Mouse (Mus musculus): ENCODE results near the gene Mrpl51. TPM values are rescaled to one million over a fixed set of nuclear protein-coding genes. Genes with fewer than 3 reads are reported as not detected.

The Mrpl51 gene
- total and polyA plus RNA-seq, 3 experiments, result 166 to 343 (median 303) TPM

DNA sequence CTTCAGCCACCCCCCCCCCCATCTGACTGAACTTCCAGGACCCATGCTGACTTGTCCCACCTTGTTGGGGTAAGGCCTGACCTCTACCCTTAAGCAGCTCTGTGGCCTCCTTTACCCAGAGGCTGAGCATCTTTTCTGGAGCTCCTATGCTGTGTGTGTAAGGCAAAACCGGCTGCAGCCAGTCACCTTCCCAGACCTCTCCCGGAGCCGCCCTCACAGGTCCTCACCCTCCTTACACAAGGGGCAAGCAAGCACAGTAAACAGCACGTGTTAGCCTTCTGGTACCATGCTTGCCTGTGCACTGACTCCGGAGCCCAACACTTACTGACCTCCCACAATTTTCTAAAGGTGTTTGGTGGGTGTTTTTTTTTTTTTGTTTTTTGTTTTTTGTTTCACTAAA, 16.1 kb upstream of the Mrpl51 start:
- Histone ChIP-seq H3K4me3 (no peak overlapping the region), H3K36me3 (ENCODE audit: control insufficient read depth, insufficient read depth, low read length) (no peaks in the 10 kb centered on the region), H3K79me2 (replicated peaks; ENCODE audit: control insufficient read depth, insufficient read depth, low read length) (no peaks in the 10 kb centered on the region), H3K9ac (ENCODE audit: low read depth, low read length) (no peak overlapping the region), H3K27ac (no peak overlapping the region), H3K4me1 (ENCODE audit: control insufficient read depth, insufficient read depth, low read length) (no peaks in the 10 kb centered on the region), H3K27me3 (ENCODE audit: control insufficient read depth, insufficient read depth, low read length) (no peaks in the 10 kb centered on the region)
- 93% methylated on average over 5 of the region's 5 CpGs for WGBS
- TF ChIP-seq POLR2A (IDR thresholded peaks at IDR 0.05; ENCODE audit: insufficient read depth, low read depth, low read length) (no peak), EP300 (IDR thresholded peaks at IDR 0.05; ENCODE audit: insufficient read depth, low read depth, low read length) (no peak)
- intact Hi-C loops (cut with DNase I), result no loop called here
- no peak for DNase-seq

DNA sequence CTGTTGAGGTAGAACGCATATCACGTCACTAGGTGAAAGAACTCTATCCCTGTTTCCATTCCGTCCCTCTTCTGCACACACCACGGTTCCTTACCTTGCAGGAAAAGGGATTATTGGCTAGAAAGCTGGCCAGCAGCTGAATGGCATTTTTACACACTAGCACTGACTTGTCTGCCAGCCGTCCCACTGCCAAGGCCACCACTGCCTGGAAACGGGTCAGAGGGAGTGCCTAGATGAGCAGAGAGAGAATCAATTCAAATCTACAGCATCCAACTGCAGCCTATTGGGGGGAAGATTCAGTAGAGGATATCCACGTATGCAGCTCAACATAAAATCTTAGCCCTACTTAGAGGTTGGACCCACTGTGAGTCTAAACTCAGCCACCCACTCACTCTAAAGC, 12.0 kb upstream of the Mrpl51 start:
- WGBS, result 91% methylated on average over 7 of the region's 7 CpGs
- DNase-seq, result peak in 1 of 2 experiments; percentile 12
- Histone ChIP-seq H3K4me3 (no peak overlapping the region), H3K9ac (ENCODE audit: low read depth, low read length) (no peak overlapping the region), H3K27me3 (ENCODE audit: control insufficient read depth, insufficient read depth, low read length) (no peaks in the 10 kb centered on the region), H3K4me1 (ENCODE audit: control insufficient read depth, insufficient read depth, low read length) (no peaks in the 10 kb centered on the region; the same call in 1 of the 2 replicates), H3K79me2 (replicated peaks; ENCODE audit: control insufficient read depth, insufficient read depth, low read length) (no peaks in the 10 kb centered on the region), H3K36me3 (ENCODE audit: control insufficient read depth, insufficient read depth, low read length) (no peaks in the 10 kb centered on the region), H3K27ac (no peak overlapping the region)
- TF ChIP-seq EP300 (IDR thresholded peaks at IDR 0.05; ENCODE audit: insufficient read depth, low read depth, low read length), result no peak
- no peak for TF ChIP-seq CTCF (IDR thresholded peaks at IDR 0.05)
- TF ChIP-seq POLR2A (IDR thresholded peaks at IDR 0.05; ENCODE audit: insufficient read depth, low read depth, low read length), result no peak
- intact Hi-C loops (cut with DNase I), result no loop called here

DNA sequence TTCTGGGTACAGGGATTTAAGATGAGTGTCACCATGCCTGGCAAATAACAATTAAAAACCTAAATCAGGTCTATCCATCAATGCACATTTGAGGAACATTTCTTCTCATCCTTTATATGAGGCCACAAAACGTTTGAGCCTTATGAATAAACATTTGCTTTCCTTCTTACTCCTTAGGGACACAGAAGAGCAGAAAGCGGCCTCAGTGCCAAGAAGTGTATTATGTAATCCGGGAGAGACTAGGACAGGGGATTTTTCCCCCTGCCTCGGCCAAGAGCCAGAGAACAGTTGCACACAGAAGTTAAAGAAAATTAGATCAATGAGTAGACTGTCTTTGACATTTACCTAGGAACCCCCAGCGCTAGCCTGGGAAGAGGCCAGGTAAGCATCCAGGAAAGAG, 9.5 kb upstream of the Mrpl51 start:
- intact Hi-C loops (cut with DNase I), result no loop called here

DNA sequence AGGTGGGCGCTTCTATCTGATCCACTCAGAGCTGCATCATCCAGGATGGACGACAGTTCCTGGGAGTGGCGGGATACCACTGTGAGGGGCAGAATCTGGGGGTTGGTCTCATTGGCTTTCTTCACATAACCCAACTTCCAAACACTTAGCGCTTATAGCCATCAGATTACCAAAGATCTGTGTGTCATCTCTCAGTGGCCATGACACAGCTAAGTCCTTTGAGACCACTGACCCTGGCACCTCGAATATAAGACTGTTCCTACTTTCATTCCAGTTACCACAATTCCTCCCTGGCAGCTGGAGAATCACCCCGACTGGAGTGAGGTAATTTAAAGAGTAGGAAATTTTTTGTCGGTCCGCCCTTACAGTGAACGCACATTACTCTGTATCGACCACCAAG, 5.4 kb upstream of the Mrpl51 start:
- H3K36me3 ChIP-seq (ENCODE audit: control insufficient read depth, insufficient read depth, low read length), result no peaks in the 10 kb centered on the region
- no peaks in the 10 kb centered on the region for H3K27me3 ChIP-seq (ENCODE audit: control insufficient read depth, insufficient read depth, low read length)
- DNase-seq, result no peak
- H3K9ac ChIP-seq (ENCODE audit: low read depth, low read length), result no peak overlapping the region
- TF ChIP-seq CTCF (IDR thresholded peaks at IDR 0.05) (no peak), EP300 (IDR thresholded peaks at IDR 0.05; ENCODE audit: insufficient read depth, low read depth, low read length) (no peak), POLR2A (IDR thresholded peaks at IDR 0.05; ENCODE audit: insufficient read depth, low read depth, low read length) (no peak)
- H3K27ac ChIP-seq, result no peak overlapping the region
- intact Hi-C loops (cut with DNase I), result no loop called here
- no peaks in the 10 kb centered on the region for H3K79me2 ChIP-seq (replicated peaks; ENCODE audit: control insufficient read depth, insufficient read depth, low read length)
- WGBS, result 92% methylated on average over 10 of the region's 10 CpGs
- H3K4me1 ChIP-seq (ENCODE audit: control insufficient read depth, insufficient read depth, low read length), result peaks cover 2% of the 10 kb centered on the region
- H3K4me3 ChIP-seq, result no peak overlapping the region

More for the DNA sequence above, 9.5 kb upstream of the Mrpl51 start:
- no peak for TF ChIP-seq POLR2A (IDR thresholded peaks at IDR 0.05; ENCODE audit: insufficient read depth, low read depth, low read length)
- TF ChIP-seq CTCF (IDR thresholded peaks at IDR 0.05), result no peak
- TF ChIP-seq EP300 (IDR thresholded peaks at IDR 0.05; ENCODE audit: insufficient read depth, low read depth, low read length), result no peak
- Histone ChIP-seq H3K4me1 (ENCODE audit: control insufficient read depth, insufficient read depth, low read length) (no peaks in the 10 kb centered on the region; the same call in 1 of the 2 replicates), H3K27ac (no peak overlapping the region), H3K4me3 (no peak overlapping the region), H3K27me3 (ENCODE audit: control insufficient read depth, insufficient read depth, low read length) (no peaks in the 10 kb centered on the region), H3K36me3 (ENCODE audit: control insufficient read depth, insufficient read depth, low read length) (no peaks in the 10 kb centered on the region), H3K9ac (ENCODE audit: low read depth, low read length) (no peak overlapping the region), H3K79me2 (replicated peaks; ENCODE audit: control insufficient read depth, insufficient read depth, low read length) (no peaks in the 10 kb centered on the region)
- DNase-seq, result no peak
- WGBS, result 51% methylated on average over 5 of the region's 5 CpGs

DNA sequence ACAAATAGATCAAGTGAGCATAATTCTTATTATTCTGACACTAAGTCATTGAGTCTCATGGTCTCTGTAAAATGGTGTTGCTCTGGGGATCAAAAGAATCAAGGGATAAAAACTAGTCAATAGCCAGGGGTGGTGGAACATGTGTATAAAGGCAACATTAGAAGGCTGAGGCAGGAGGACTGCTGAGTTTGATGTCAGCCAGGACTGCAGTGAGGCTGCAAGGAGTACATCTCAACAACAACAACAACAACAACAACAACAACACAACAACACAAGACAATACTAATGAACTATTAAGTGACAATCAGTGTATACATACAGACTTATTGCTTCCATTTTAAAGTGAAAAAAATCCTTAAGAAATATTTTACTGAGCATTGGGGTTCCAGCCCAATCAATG, 785 bp upstream of the Mrpl51 start:
- Histone ChIP-seq H3K4me3 (peak overlapping the region; percentile 67), H3K36me3 (ENCODE audit: control insufficient read depth, insufficient read depth, low read length) (peaks cover 9% of the 10 kb centered on the region), H3K79me2 (replicated peaks; ENCODE audit: control insufficient read depth, insufficient read depth, low read length) (no peaks in the 10 kb centered on the region), H3K4me1 (ENCODE audit: control insufficient read depth, insufficient read depth, low read length) (peaks cover 3% of the 10 kb centered on the region), H3K9ac (ENCODE audit: low read depth, low read length) (no peak overlapping the region; the same call in 1 of the 2 replicates), H3K27ac (peak overlapping the region; percentile 97), H3K27me3 (ENCODE audit: control insufficient read depth, insufficient read depth, low read length) (no peaks in the 10 kb centered on the region)
- DNase-seq, result no peak
- TF ChIP-seq EP300 (IDR thresholded peaks at IDR 0.05; ENCODE audit: insufficient read depth, low read depth, low read length), result no peak
- TF ChIP-seq POLR2A (IDR thresholded peaks at IDR 0.05; ENCODE audit: insufficient read depth, low read depth, low read length), result no peak
- no peak for TF ChIP-seq CTCF (IDR thresholded peaks at IDR 0.05)
- intact Hi-C loops (cut with DNase I), result loop anchor here (2.0 kb wide), 1 partner anchor 20 kb away; no protein-coding TSS in a partner anchor

DNA sequence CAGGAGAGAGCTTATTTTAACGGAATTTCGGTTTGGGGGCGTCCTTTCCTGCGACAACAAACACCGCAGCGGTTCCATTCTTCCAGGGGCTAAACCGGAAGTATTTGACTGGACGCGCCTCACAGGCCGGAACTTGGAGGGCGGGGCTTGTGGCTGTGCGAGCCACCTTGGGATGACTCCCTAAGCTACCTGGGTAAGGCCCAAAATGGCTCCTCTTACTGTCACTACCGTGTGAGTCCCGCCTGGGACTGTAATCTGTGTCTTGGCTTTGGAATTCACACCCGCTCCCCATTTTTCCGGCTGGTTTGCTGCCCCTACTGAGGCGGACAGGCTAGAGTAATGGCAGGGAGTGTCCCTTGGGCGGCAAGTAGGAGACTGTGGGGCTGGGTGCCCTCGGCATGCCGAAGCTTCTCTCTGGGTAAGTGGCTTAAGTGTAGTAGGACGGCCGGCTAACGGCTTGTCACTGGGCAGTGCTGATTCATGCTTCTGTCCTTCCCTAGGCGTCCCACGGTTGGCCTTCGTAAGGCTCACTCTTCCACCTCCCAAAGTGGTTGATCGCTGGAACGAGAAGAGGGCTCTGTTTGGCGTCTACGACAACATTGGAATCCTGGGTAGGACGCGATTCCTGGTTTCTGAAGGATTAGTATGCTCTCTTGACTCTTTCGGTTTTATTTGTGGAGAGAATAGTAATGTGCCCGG, 564 bp downstream of the Mrpl51 start:
- H3K79me2 ChIP-seq (replicated peaks; ENCODE audit: control insufficient read depth, insufficient read depth, low read length), result no peaks in the 10 kb centered on the region
- no peaks in the 10 kb centered on the region for H3K27me3 ChIP-seq (ENCODE audit: control insufficient read depth, insufficient read depth, low read length)
- H3K4me1 ChIP-seq (ENCODE audit: control insufficient read depth, insufficient read depth, low read length), result peaks cover 3% of the 10 kb centered on the region
- H3K27ac ChIP-seq, result peak overlapping the region; percentile 97
- peak overlapping the region; percentile 67 for H3K4me3 ChIP-seq
- under 1% methylated on average over 34 of the region's 34 CpGs for WGBS
- TF ChIP-seq POLR2A (IDR thresholded peaks at IDR 0.05; ENCODE audit: insufficient read depth, low read depth, low read length), result peak; percentile 60; the same call in 1 of the 2 replicates
- TF ChIP-seq EP300 (IDR thresholded peaks at IDR 0.05; ENCODE audit: insufficient read depth, low read depth, low read length), result no peak
- DNase-seq, result peak; percentile 90 to 92
- peaks cover 9% of the 10 kb centered on the region for H3K36me3 ChIP-seq (ENCODE audit: control insufficient read depth, insufficient read depth, low read length)
- H3K9ac ChIP-seq (ENCODE audit: low read depth, low read length), result peak overlapping the region; percentile 77
- intact Hi-C loops (cut with DNase I), result loop anchor here (2.0 kb wide), 1 partner anchor 23 kb away; the partner anchor contains the start of gene Vamp1
